Comparison of ENCODE assay signal across 13 mouse cellular contexts in genomic region chr5:36360343-36360742, GRCm38 (mm10). TPM values are rescaled to one million over a fixed set of nuclear protein-coding genes. Genes with fewer than 3 reads are reported as not detected.
DNase-seq lines count a peak whose midpoint lies in the region; ATAC-seq and TF ChIP-seq lines count a peak whose summit lies in the region.
"Had no signal": no experiment of that assay in that cellular context is flagged by ENCODE, and none has a peak within 500 bp of the region (broad histone marks: within the 10 kb centered on the region; RNA-seq: fewer than 3 reads in every experiment).

No protein-coding gene starts in this region.

- peak overlapping the region; percentile 21; the same call in 1 of the 2 replicates for H3K9ac ChIP-seq in heart, embryonic 16.5 days (ENCODE audit: low read length)
- H3K9ac ChIP-seq in neural tube, embryonic 13.5 days, result no peak overlapping the region
- no peak overlapping the region for H3K9ac ChIP-seq in hindbrain, postnatal 0 days (replicated peaks; ENCODE audit: low read length)
- H3K9ac ChIP-seq: limb, embryonic 12.5 days had no signal

- TF ChIP-seq CTCF in hindbrain, postnatal 0 days (IDR thresholded peaks at IDR 0.05; ENCODE audit: low read depth), result no peak
- TF ChIP-seq CTCF in thymus, adult 2 months (IDR thresholded peaks at IDR 0.05; ENCODE audit: borderline replicate concordance, control insufficient read depth, extremely low read depth, insufficient read depth, low read length, poor library complexity), result no peak

- H3K4me3 ChIP-seq in heart, embryonic 16.5 days (ENCODE audit: low read length), result no peak overlapping the region
- H3K4me3 ChIP-seq in neural tube, embryonic 13.5 days, result no peak overlapping the region
- no peak overlapping the region for H3K4me3 ChIP-seq in hindbrain, postnatal 0 days (ENCODE audit: low read length)
- no peak overlapping the region for H3K4me3 ChIP-seq in thymus, adult 2 months (ENCODE audit: control insufficient read depth, insufficient read depth, low read length)
- H3K4me3 ChIP-seq: limb, embryonic 12.5 days had no signal

- H3K4me1 ChIP-seq in heart, embryonic 16.5 days (ENCODE audit: control insufficient read depth, insufficient read depth, low read length), result peaks cover 73% of the 10 kb centered on the region
- H3K4me1 ChIP-seq in neural tube, embryonic 13.5 days (replicated peaks), result peaks cover 43% of the 10 kb centered on the region
- 0 out of 2 replicates have a peak, but pooled peaks cover 21% of the 10 kb centered on the region for H3K4me1 ChIP-seq in hindbrain, postnatal 0 days (ENCODE audit: insufficient read depth, low read length)
- H3K4me1 ChIP-seq in thymus, adult 2 months (replicated peaks; ENCODE audit: control insufficient read depth, insufficient read depth, low read length), result peaks cover 49% of the 10 kb centered on the region

- H3K4me2 ChIP-seq in heart, embryonic 16.5 days (ENCODE audit: low read depth, low read length), result no peak overlapping the region
- no peak overlapping the region for H3K4me2 ChIP-seq in neural tube, embryonic 13.5 days
- H3K4me2 ChIP-seq in hindbrain, postnatal 0 days (ENCODE audit: low read depth, low read length), result no peak overlapping the region
- H3K4me2 ChIP-seq: limb, embryonic 12.5 days had no signal

- H3K27me3 ChIP-seq in heart, embryonic 16.5 days (ENCODE audit: control insufficient read depth, insufficient read depth, low read length), result no peaks in the 10 kb centered on the region
- H3K27me3 ChIP-seq in neural tube, embryonic 13.5 days, result no peaks in the 10 kb centered on the region
- H3K27me3 ChIP-seq in hindbrain, postnatal 0 days (ENCODE audit: insufficient read depth, low read length), result no peaks in the 10 kb centered on the region
- H3K27me3 ChIP-seq in thymus, adult 2 months (ENCODE audit: control insufficient read depth, insufficient read depth, low read length), result no peaks in the 10 kb centered on the region
- H3K27me3 ChIP-seq: limb, embryonic 12.5 days had no signal

- H3K9me3 ChIP-seq in heart, embryonic 16.5 days (replicated peaks; ENCODE audit: control insufficient read depth, low read length), result no peaks in the 10 kb centered on the region
- H3K9me3 ChIP-seq in neural tube, embryonic 13.5 days, result no peaks in the 10 kb centered on the region
- no peaks in the 10 kb centered on the region for H3K9me3 ChIP-seq in hindbrain, postnatal 0 days (ENCODE audit: low read length)
- H3K9me3 ChIP-seq: limb, embryonic 12.5 days had no signal

- peak overlapping the region; percentile 39; the same call in 1 of the 2 replicates for H3K27ac ChIP-seq in heart, embryonic 16.5 days (ENCODE audit: low read length)
- peak overlapping the region; percentile 38; the same call in 1 of the 2 replicates for H3K27ac ChIP-seq in neural tube, embryonic 13.5 days (replicated peaks)
- peak overlapping the region; percentile 34 for H3K27ac ChIP-seq in hindbrain, postnatal 0 days
- H3K27ac ChIP-seq in thymus, adult 2 months (ENCODE audit: control insufficient read depth, insufficient read depth, low read length), result no peak overlapping the region
- H3K27ac ChIP-seq: limb, embryonic 12.5 days had no signal

- no peak for DNase-seq in heart, postnatal 4 days
- no peak for DNase-seq in neural tube, embryonic 10.5 days (ENCODE audit: extremely low spot score, low spot score)
- no peak for DNase-seq in hindbrain, postnatal 0 days (ENCODE audit: low spot score)
- no peak for DNase-seq in thymus, adult 2 months
- DNase-seq in spleen, postnatal 14 days (ENCODE audit: low spot score in 2 of 2), result no peak
- DNase-seq: adrenal gland, adult 2 months; kidney, adult 2 months; lung, adult 2 months; thymus, postnatal 4 days had no signal

- 77% methylated on average over 7 of the region's 7 CpGs for WGBS in heart, embryonic 16.5 days
- 86% methylated on average over 7 of the region's 7 CpGs for WGBS in neural tube, embryonic 13.5 days
- 66% methylated on average over 7 of the region's 7 CpGs for WGBS in hindbrain, postnatal 0 days
- 97% methylated on average over 7 of the region's 7 CpGs for WGBS in thymus, adult 2 months

- no peak for ATAC-seq in heart, embryonic 16.5 days (replicated peaks; ENCODE audit: extremely low read depth, insufficient read depth, low FRiP score)
- no peak; the same call in 1 of the 2 replicates for ATAC-seq in neural tube, embryonic 13.5 days (ENCODE audit: low read depth)
- peak; percentile 18; the same call in 1 of the 2 replicates for ATAC-seq in hindbrain, postnatal 0 days
- ATAC-seq: CD4-positive, CD25-positive, alpha-beta regulatory T cell, adult 4 months had no signal

- no peak for TF ChIP-seq POLR2A in thymus, adult 2 months (IDR thresholded peaks at IDR 0.05; ENCODE audit: control insufficient read depth, extremely low read depth, insufficient read depth, low read length, poor library complexity)

- no peaks in the 10 kb centered on the region for H3K36me3 ChIP-seq in heart, embryonic 16.5 days (ENCODE audit: control insufficient read depth, insufficient read depth)
- H3K36me3 ChIP-seq in neural tube, embryonic 13.5 days, result no peaks in the 10 kb centered on the region
- H3K36me3 ChIP-seq in hindbrain, postnatal 0 days (ENCODE audit: insufficient read depth, low read length), result no peaks in the 10 kb centered on the region
- no peaks in the 10 kb centered on the region for H3K36me3 ChIP-seq in thymus, adult 2 months (ENCODE audit: control insufficient read depth, insufficient read depth, low read length)
- H3K36me3 ChIP-seq: limb, embryonic 12.5 days had no signal

RNA-seq across cellular contexts. Expression of gene Sorcs2, which starts 37.6 kb away (rescaled TPM):
- 8.2 and 10.7 TPM in 2 replicates for polyA plus RNA-seq in heart, embryonic 16.5 days (2015; fragmentation: Nextera tagmentation; extraction: Ambion mirVana)
- 10 to 100 TPM; 18.1 TPM for total RNA-seq in heart, postnatal 4 days (2021)
- 10.8 and 11.4 TPM in 2 replicates for polyA plus RNA-seq in neural tube, embryonic 13.5 days (2015; fragmentation: Nextera tagmentation; extraction: Ambion mirVana)
- 47.8 and 50.3 TPM in 2 replicates for total RNA-seq in hindbrain, postnatal 0 days (2014; rRNA removed)
- polyA plus RNA-seq in hindbrain, postnatal 0 days (2015; fragmentation: Nextera tagmentation; extraction: Ambion mirVana), result 11.5 and 12.4 TPM in 2 replicates
- polyA plus RNA-seq in thymus, adult 2 months (2012; rRNA removed), result 5.7 TPM in 2 replicates
